Mouse (Mus musculus): ENCODE measurements around the gene Sox5. TPM values are rescaled to one million over a fixed set of nuclear protein-coding genes. Genes with fewer than 3 reads are reported as not detected.

The Sox5 gene
- polyA plus RNA-seq, 1 experiment from 2014 or later = 22.9 TPM

- Histone ChIP-seq H3K4me2 (ENCODE audit: low read depth, low read length) (no peak overlapping the region), H3K4me1 (replicated peaks; ENCODE audit: control insufficient read depth, insufficient read depth, low read length) (peaks cover 4% of the 10 kb centered on the region; the same call in 1 of the 2 replicates), H3K36me3 (ENCODE audit: control insufficient read depth, insufficient read depth, low read length) (no peaks in the 10 kb centered on the region), H3K9me3 (ENCODE audit: control insufficient read depth, low read length) (no peaks in the 10 kb centered on the region), H3K27ac (ENCODE audit: low read length) (no peak overlapping the region), H3K4me3 (ENCODE audit: low read length) (no peak overlapping the region), H3K27me3 (ENCODE audit: control insufficient read depth, insufficient read depth, low read depth, low read length) (no peaks in the 10 kb centered on the region), H3K9ac (ENCODE audit: low read length) (no peak overlapping the region)
- 66% methylated on average over 9 of the region's 9 CpGs for WGBS
- no peak for ATAC-seq (ENCODE audit: low read depth)
These were observed 813.9 kb downstream of the Sox5 start for GRCm38 (mm10) chr6:143967724-143968400.

GRCm38 (mm10) chr6:143960487-143960886 lies 821.3 kb downstream of the Sox5 start:
- Histone ChIP-seq H3K9ac (ENCODE audit: low read length) (no peak overlapping the region), H3K4me2 (ENCODE audit: low read depth, low read length) (no peak overlapping the region), H3K4me3 (ENCODE audit: low read length) (no peak overlapping the region), H3K4me1 (replicated peaks; ENCODE audit: control insufficient read depth, insufficient read depth, low read length) (no peaks in the 10 kb centered on the region), H3K27me3 (ENCODE audit: control insufficient read depth, insufficient read depth, low read depth, low read length) (no peaks in the 10 kb centered on the region), H3K9me3 (ENCODE audit: control insufficient read depth, low read length) (no peaks in the 10 kb centered on the region), H3K27ac (ENCODE audit: low read length) (no peak overlapping the region), H3K36me3 (ENCODE audit: control insufficient read depth, insufficient read depth, low read length) (no peaks in the 10 kb centered on the region)
- WGBS = 96% methylated on average over 11 of the region's 11 CpGs
- ATAC-seq (ENCODE audit: low read depth) = no peak

DNA sequence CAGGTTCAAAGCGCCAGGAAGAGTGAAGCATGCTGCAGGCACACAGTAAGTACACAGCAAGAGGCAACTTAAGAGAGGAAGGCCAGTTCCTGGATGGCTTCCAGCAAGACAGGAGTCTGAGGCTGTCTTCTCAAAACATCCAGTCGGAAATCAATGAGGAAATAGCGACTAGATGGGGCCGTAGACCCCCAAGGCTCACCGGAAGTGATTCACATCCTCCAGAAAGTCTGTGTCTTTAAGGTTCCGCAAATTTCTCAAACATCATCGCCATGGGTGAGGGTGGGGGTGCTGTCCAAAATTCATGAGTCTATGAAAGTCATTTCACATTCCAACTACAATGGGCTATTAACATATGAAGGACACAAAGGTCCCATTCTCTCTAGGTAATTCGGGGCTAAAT lies 821.7 kb downstream of the Sox5 start:
- 78% methylated on average over 8 of the region's 8 CpGs for WGBS
- H3K4me1 ChIP-seq (replicated peaks; ENCODE audit: control insufficient read depth, insufficient read depth, low read length) = no peaks in the 10 kb centered on the region
- H3K9ac ChIP-seq (ENCODE audit: low read length) = no peak overlapping the region
- no peak for ATAC-seq (ENCODE audit: low read depth)
- no peak overlapping the region for H3K27ac ChIP-seq (ENCODE audit: low read length)
- H3K36me3 ChIP-seq (ENCODE audit: control insufficient read depth, insufficient read depth, low read length) = no peaks in the 10 kb centered on the region
- H3K9me3 ChIP-seq (ENCODE audit: control insufficient read depth, low read length) = no peaks in the 10 kb centered on the region
- no peak overlapping the region for H3K4me3 ChIP-seq (ENCODE audit: low read length)
- no peak overlapping the region for H3K4me2 ChIP-seq (ENCODE audit: low read depth, low read length)
- no peaks in the 10 kb centered on the region for H3K27me3 ChIP-seq (ENCODE audit: control insufficient read depth, insufficient read depth, low read depth, low read length)

DNA sequence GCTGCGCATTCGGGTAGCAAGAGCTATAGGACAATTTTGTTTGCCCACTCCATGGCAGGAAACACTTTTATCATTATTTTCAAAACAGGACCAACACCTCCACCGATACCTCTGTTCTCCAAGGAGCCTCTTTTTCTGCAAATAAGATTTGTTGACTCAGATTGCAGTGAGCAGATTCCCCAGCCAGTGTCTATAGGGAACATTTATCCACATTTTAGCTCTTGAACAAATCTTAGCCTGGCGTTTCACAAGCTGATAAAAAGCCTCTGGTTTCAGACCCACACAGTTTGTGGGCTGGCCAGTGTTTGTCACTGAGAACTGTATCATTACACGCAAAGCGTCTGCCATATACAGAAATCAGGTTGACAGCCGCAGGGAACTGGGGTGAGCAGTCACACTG lies 823.4 kb downstream of the Sox5 start:
- 55% methylated on average over 7 of the region's 7 CpGs for WGBS
- H3K27ac ChIP-seq (ENCODE audit: low read length) = no peak overlapping the region
- no peak for ATAC-seq (ENCODE audit: low read depth)

DNA sequence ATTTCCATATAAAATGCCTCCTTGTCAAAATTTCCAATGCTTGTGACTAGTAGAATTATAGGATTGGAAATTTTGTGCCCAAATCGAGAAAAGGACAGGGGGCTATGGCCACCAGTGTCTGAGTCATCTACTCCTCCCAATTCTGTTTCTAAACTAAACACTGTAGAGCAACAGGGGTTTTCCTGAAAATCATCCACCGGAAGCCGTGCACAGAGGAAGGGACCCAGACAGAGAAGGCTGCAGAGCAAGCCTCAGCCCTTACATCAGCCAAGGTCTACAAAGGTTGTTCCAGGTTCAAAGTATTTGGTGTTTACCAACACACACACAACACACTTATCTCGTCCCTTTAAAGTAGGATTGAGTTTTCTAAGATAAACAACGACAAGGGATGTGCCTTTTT lies 824.7 kb downstream of the Sox5 start:
- Histone ChIP-seq H3K27me3 (ENCODE audit: control insufficient read depth, insufficient read depth, low read depth, low read length) (no peaks in the 10 kb centered on the region), H3K4me2 (ENCODE audit: low read depth, low read length) (no peak overlapping the region), H3K9me3 (ENCODE audit: control insufficient read depth, low read length) (no peaks in the 10 kb centered on the region), H3K36me3 (ENCODE audit: control insufficient read depth, insufficient read depth, low read length) (no peaks in the 10 kb centered on the region), H3K9ac (ENCODE audit: low read length) (no peak overlapping the region), H3K4me3 (ENCODE audit: low read length) (no peak overlapping the region), H3K4me1 (replicated peaks; ENCODE audit: control insufficient read depth, insufficient read depth, low read length) (no peaks in the 10 kb centered on the region), H3K27ac (ENCODE audit: low read length) (no peak overlapping the region)
- no peak for ATAC-seq (ENCODE audit: low read depth)
- WGBS = 49% methylated on average over 5 of the region's 5 CpGs

More for the DNA sequence above, 823.4 kb downstream of the Sox5 start:
- Histone ChIP-seq H3K36me3 (ENCODE audit: control insufficient read depth, insufficient read depth, low read length) (no peaks in the 10 kb centered on the region), H3K9me3 (ENCODE audit: control insufficient read depth, low read length) (no peaks in the 10 kb centered on the region), H3K4me1 (replicated peaks; ENCODE audit: control insufficient read depth, insufficient read depth, low read length) (no peaks in the 10 kb centered on the region), H3K4me2 (ENCODE audit: low read depth, low read length) (no peak overlapping the region), H3K27me3 (ENCODE audit: control insufficient read depth, insufficient read depth, low read depth, low read length) (no peaks in the 10 kb centered on the region), H3K4me3 (ENCODE audit: low read length) (no peak overlapping the region), H3K9ac (ENCODE audit: low read length) (no peak overlapping the region)

DNA sequence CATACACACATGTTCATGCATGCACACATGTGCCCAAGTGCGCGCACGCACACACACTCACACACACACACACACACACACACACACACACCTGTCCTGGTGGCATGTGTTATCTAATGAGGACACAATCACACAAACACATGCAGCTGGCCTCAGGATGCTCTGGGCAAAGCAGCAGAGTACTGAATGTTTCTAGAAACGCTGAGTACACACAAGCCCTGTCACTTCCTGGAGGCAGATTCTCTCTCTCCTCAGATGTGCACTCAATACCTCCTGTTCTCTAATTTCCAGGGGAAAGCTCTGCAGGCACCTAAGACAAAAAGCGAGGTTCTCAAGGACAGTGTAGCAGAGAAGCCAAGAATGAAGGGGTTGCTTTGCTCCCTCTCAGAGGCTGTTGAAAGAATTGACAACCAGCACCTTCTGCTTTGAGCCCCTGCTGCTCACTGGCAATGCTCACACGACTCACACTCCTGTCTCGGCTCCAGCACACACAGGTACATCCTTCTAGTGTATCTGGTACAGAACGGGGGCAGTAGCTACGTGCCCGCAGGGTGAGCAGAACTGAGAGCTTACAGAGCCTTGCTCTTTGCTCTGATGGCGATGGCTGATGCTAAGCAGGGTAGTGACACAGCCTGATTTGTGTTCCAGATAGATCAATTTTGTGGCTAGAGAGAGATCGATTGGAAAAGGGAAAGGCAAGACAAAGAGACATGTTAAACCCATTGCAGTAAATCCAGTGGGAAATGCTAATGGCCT lies 833.0 kb downstream of the Sox5 start:
- no peaks in the 10 kb centered on the region for H3K27me3 ChIP-seq (ENCODE audit: control insufficient read depth, insufficient read depth, low read depth, low read length)
- 72% methylated on average over 12 of the region's 12 CpGs for WGBS
- no peak overlapping the region for H3K4me2 ChIP-seq (ENCODE audit: low read depth, low read length)
- H3K36me3 ChIP-seq (ENCODE audit: control insufficient read depth, insufficient read depth, low read length) = no peaks in the 10 kb centered on the region
- no peak overlapping the region for H3K4me3 ChIP-seq (ENCODE audit: low read length)
- no peaks in the 10 kb centered on the region for H3K4me1 ChIP-seq (replicated peaks; ENCODE audit: control insufficient read depth, insufficient read depth, low read length)
- no peak overlapping the region for H3K27ac ChIP-seq (ENCODE audit: low read length)
- H3K9me3 ChIP-seq (ENCODE audit: control insufficient read depth, low read length) = no peaks in the 10 kb centered on the region
- ATAC-seq (ENCODE audit: low read depth) = no peak
- no peak overlapping the region for H3K9ac ChIP-seq (ENCODE audit: low read length)

GRCm38 (mm10) chr6:143948071-143948470 lies 833.7 kb downstream of the Sox5 start:
- H3K36me3 ChIP-seq (ENCODE audit: control insufficient read depth, insufficient read depth, low read length) = no peaks in the 10 kb centered on the region
- no peaks in the 10 kb centered on the region for H3K27me3 ChIP-seq (ENCODE audit: control insufficient read depth, insufficient read depth, low read depth, low read length)
- WGBS = 76% methylated on average over 4 of the region's 4 CpGs
- H3K27ac ChIP-seq (ENCODE audit: low read length) = no peak overlapping the region
- H3K4me3 ChIP-seq (ENCODE audit: low read length) = no peak overlapping the region
- ATAC-seq (ENCODE audit: low read depth) = no peak
- no peaks in the 10 kb centered on the region for H3K9me3 ChIP-seq (ENCODE audit: control insufficient read depth, low read length)
- no peaks in the 10 kb centered on the region for H3K4me1 ChIP-seq (replicated peaks; ENCODE audit: control insufficient read depth, insufficient read depth, low read length)
- no peak overlapping the region for H3K4me2 ChIP-seq (ENCODE audit: low read depth, low read length)
- H3K9ac ChIP-seq (ENCODE audit: low read length) = no peak overlapping the region

DNA sequence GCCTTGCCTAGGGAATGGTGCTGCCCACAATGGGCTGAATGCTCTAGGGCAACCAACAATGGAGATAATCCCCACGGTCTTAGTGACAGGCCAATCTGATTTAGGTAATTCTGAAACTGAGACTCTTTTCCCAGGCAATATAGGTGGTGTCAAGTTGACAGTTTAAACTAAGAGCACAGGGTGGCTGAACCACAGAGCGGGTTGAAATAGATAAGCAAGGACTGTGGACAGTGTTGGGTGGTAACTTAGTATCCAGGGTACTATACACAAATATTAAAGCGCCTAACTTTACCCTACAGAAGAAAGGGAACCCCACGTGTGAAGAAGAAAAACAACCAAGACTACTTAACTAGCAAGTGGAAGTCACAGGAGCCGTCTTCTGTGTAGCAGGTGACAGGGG lies 838.7 kb downstream of the Sox5 start:
- no peak overlapping the region for H3K9ac ChIP-seq (ENCODE audit: low read length)
- no peak overlapping the region for H3K4me2 ChIP-seq (ENCODE audit: low read depth, low read length)
- H3K27me3 ChIP-seq (ENCODE audit: control insufficient read depth, insufficient read depth, low read depth, low read length) = no peaks in the 10 kb centered on the region
- no peaks in the 10 kb centered on the region for H3K4me1 ChIP-seq (replicated peaks; ENCODE audit: control insufficient read depth, insufficient read depth, low read length)
- 78% methylated on average over 5 of the region's 5 CpGs for WGBS
- no peak overlapping the region for H3K4me3 ChIP-seq (ENCODE audit: low read length)
- ATAC-seq (ENCODE audit: low read depth) = no peak
- H3K36me3 ChIP-seq (ENCODE audit: control insufficient read depth, insufficient read depth, low read length) = no peaks in the 10 kb centered on the region
- H3K9me3 ChIP-seq (ENCODE audit: control insufficient read depth, low read length) = no peaks in the 10 kb centered on the region
- no peak overlapping the region for H3K27ac ChIP-seq (ENCODE audit: low read length)

GRCm38 (mm10) chr6:143941291-143941785 lies 840.4 kb downstream of the Sox5 start:
- Histone ChIP-seq H3K4me2 (ENCODE audit: low read depth, low read length) (no peak overlapping the region), H3K9ac (ENCODE audit: low read length) (no peak overlapping the region), H3K27ac (ENCODE audit: low read length) (no peak overlapping the region), H3K36me3 (ENCODE audit: control insufficient read depth, insufficient read depth, low read length) (no peaks in the 10 kb centered on the region), H3K9me3 (ENCODE audit: control insufficient read depth, low read length) (no peaks in the 10 kb centered on the region), H3K27me3 (ENCODE audit: control insufficient read depth, insufficient read depth, low read depth, low read length) (no peaks in the 10 kb centered on the region), H3K4me1 (replicated peaks; ENCODE audit: control insufficient read depth, insufficient read depth, low read length) (no peaks in the 10 kb centered on the region), H3K4me3 (ENCODE audit: low read length) (no peak overlapping the region)
- 45% methylated on average over 8 of the region's 8 CpGs for WGBS
- ATAC-seq (ENCODE audit: low read depth) = peak; percentile 28; the same call in 1 of the 2 replicates
